Mouse (Mus musculus) intestine, embryonic 14.5 days (tissue): ENCODE measurements around the gene Ednrb. TPM values are rescaled to one million over a fixed set of nuclear protein-coding genes. Genes with fewer than 3 reads are reported as not detected.

Source experiments
- ATAC-seq: fragments of 200-750 bp; cut with Nextera tagmentation; replicated peaks from 2 replicates; pipeline ENCODE4 v1.8.0; 2017; ENCODE audit warnings: low read depth, moderate number of reproducible peaks, moderate TSS enrichment, moderate library complexity; ENCODE audit not compliant: low FRiP score, low TSS enrichment
- DNase-seq: peaks from one replicate; pipeline ENCODE4 v3.0.0-alpha.2; 2018; ENCODE audit warnings: low spot score
- H3K27ac ChIP-seq: fragments of 300-500 bp; sonication (generic); 2 replicates; pipeline ENCODE4 v1.5.1; 2014; ENCODE audit warnings: low read depth, mild to moderate bottlenecking, control low read depth
- H3K27me3 ChIP-seq: fragments of 300-500 bp; sonication (generic); replicated peaks from 2 replicates; pipeline ENCODE4 v1.6.1; 2014; ENCODE audit warnings: low read length, control low read depth; ENCODE audit not compliant: control insufficient read depth, insufficient read depth
- H3K36me3 ChIP-seq: fragments of 300-500 bp; sonication (generic); 2 replicates; pipeline ENCODE4 v1.6.1; 2014; ENCODE audit warnings: low read length, control low read depth; ENCODE audit not compliant: control insufficient read depth, insufficient read depth
- H3K4me1 ChIP-seq: fragments of 300-500 bp; sonication (generic); replicated peaks from 2 replicates; pipeline ENCODE4 v1.6.1; 2014; ENCODE audit warnings: low read length, control low read depth, mixed read lengths; ENCODE audit not compliant: control insufficient read depth, insufficient read depth
- H3K4me2 ChIP-seq: fragments of 300-500 bp; sonication (generic); 2 replicates; pipeline ENCODE4 v1.6.1; 2014; ENCODE audit warnings: low read length
- H3K4me3 ChIP-seq: fragments of 300-500 bp; sonication (generic); 2 replicates; pipeline ENCODE4 v1.5.1; 2014; ENCODE audit warnings: low read depth, low read length, control low read depth, mixed read lengths
- H3K9ac ChIP-seq: fragments of 300-500 bp; sonication (generic); 2 replicates; pipeline ENCODE4 v1.6.1; 2014; ENCODE audit warnings: mild to moderate bottlenecking, low read length
- H3K9me3 ChIP-seq: fragments of 300-500 bp; sonication (generic); 2 replicates; pipeline ENCODE4 v1.6.1; 2016; ENCODE audit warnings: low read length, control low read depth; ENCODE audit not compliant: control insufficient read depth
- WGBS: fragments of 180-500 bp; shearing (Covaris S2); extraction: QIAGEN DNeasy Blood & Tissue Kit; methylation state at CpG from one replicate; pipeline ENCODE4 v1.1.7; 2014; 5-methylcytosine and 5-hydroxymethylcytosine counted together
- polyA plus RNA-seq: library from polyadenylated mRNA; unstranded; fragments of >200 nt; fragmentation: Nextera tagmentation; extraction: Ambion mirVana; gene quantifications from 2 replicates; pipeline ENCODE4 v1.2.1, GENCODE M21; 2014

Gene Ednrb
- polyA plus RNA-seq, 1 experiment from 2014 or later, result 185 TPM

GRCm38 (mm10) chr14:103767488-103767887, 76.7 kb downstream of the Ednrb start:
- Histone ChIP-seq H3K27me3 (no peaks in the 10 kb centered on the region), H3K9me3 (no peaks in the 10 kb centered on the region), H3K9ac (no peak overlapping the region), H3K4me1 (peaks cover 8% of the 10 kb centered on the region; the same call in 1 of the 2 replicates), H3K4me3 (no peak overlapping the region), H3K27ac (peak overlapping the region; percentile 48), H3K36me3 (no peaks in the 10 kb centered on the region), H3K4me2 (no peak overlapping the region)
- ATAC-seq (no peak), DNase-seq (no peak)
- WGBS, result 37% methylated on average over 6 of the region's 6 CpGs

Other genes with a start within 250 kb of the Ednrb start
- 3.2 and 4.1 TPM in 2 replicates for gene Slain1, start 194.2 kb downstream of the Ednrb start, polyA plus RNA-seq